Mouse (Mus musculus): Measurements from ENCODE around the gene Ptprb. TPM values are rescaled to one million over a fixed set of nuclear protein-coding genes. Genes with fewer than 3 reads are reported as not detected.

Ptprb gene
- polyA plus RNA-seq, 1 experiment from 2014 or later = 8.3 TPM

GRCm38 (mm10) chr10:116304355-116304754 lies 29.0 kb downstream of the Ptprb start:
- WGBS (ENCODE audit: insufficient replicate concordance) = 83% methylated on average over 4 of the region's 4 CpGs
- no peak for ATAC-seq (replicated peaks; ENCODE audit: insufficient number of reproducible peaks, low FRiP score, low TSS enrichment)

GRCm38 (mm10) chr10:116309460-116309859 lies 34.1 kb downstream of the Ptprb start:
- ATAC-seq (replicated peaks; ENCODE audit: insufficient number of reproducible peaks, low FRiP score, low TSS enrichment) = no peak
- H3K27me3 ChIP-seq (ENCODE audit: control insufficient read depth, insufficient read depth, low read length) = no peaks in the 10 kb centered on the region
- WGBS (ENCODE audit: insufficient replicate concordance) = 80% methylated on average over 2 of the region's 2 CpGs
- H3K4me3 ChIP-seq (ENCODE audit: low read depth, low read length) = no peak overlapping the region
- no peaks in the 10 kb centered on the region for H3K36me3 ChIP-seq (ENCODE audit: control insufficient read depth, insufficient read depth, low read length)
- no peak overlapping the region for H3K27ac ChIP-seq (ENCODE audit: low read depth, low read length)
- H3K9me3 ChIP-seq (replicated peaks; ENCODE audit: control insufficient read depth, low read length) = no peaks in the 10 kb centered on the region
- H3K9ac ChIP-seq (ENCODE audit: low read depth, low read length) = no peak overlapping the region
- no peak overlapping the region for H3K4me2 ChIP-seq
- H3K4me1 ChIP-seq (ENCODE audit: control insufficient read depth, insufficient read depth, low read length) = peaks cover 6% of the 10 kb centered on the region

More at GRCm38 (mm10) chr10:116304355-116304754, 29.0 kb downstream of the Ptprb start:
- H3K9me3 ChIP-seq (replicated peaks; ENCODE audit: control insufficient read depth, low read length) = no peaks in the 10 kb centered on the region
- H3K4me3 ChIP-seq (ENCODE audit: low read depth, low read length) = no peak overlapping the region
- no peak overlapping the region for H3K4me2 ChIP-seq
- H3K4me1 ChIP-seq (ENCODE audit: control insufficient read depth, insufficient read depth, low read length) = peaks cover 7% of the 10 kb centered on the region
- H3K36me3 ChIP-seq (ENCODE audit: control insufficient read depth, insufficient read depth, low read length) = no peaks in the 10 kb centered on the region
- H3K27me3 ChIP-seq (ENCODE audit: control insufficient read depth, insufficient read depth, low read length) = peaks cover 10% of the 10 kb centered on the region
- H3K9ac ChIP-seq (ENCODE audit: low read depth, low read length) = no peak overlapping the region
- no peak overlapping the region for H3K27ac ChIP-seq (ENCODE audit: low read depth, low read length)

GRCm38 (mm10) chr10:116310516-116311210 lies 35.3 kb downstream of the Ptprb start:
- WGBS (ENCODE audit: insufficient replicate concordance) = 28% methylated on average over 11 of the region's 11 CpGs
- Histone ChIP-seq H3K4me2 (no peak overlapping the region), H3K27ac (ENCODE audit: low read depth, low read length) (no peak overlapping the region), H3K9me3 (replicated peaks; ENCODE audit: control insufficient read depth, low read length) (no peaks in the 10 kb centered on the region), H3K4me3 (ENCODE audit: low read depth, low read length) (no peak overlapping the region), H3K9ac (ENCODE audit: low read depth, low read length) (no peak overlapping the region), H3K4me1 (ENCODE audit: control insufficient read depth, insufficient read depth, low read length) (peaks cover 6% of the 10 kb centered on the region), H3K27me3 (ENCODE audit: control insufficient read depth, insufficient read depth, low read length) (no peaks in the 10 kb centered on the region), H3K36me3 (ENCODE audit: control insufficient read depth, insufficient read depth, low read length) (no peaks in the 10 kb centered on the region)
- ATAC-seq (replicated peaks; ENCODE audit: insufficient number of reproducible peaks, low FRiP score, low TSS enrichment) = no peak

- H3K27ac ChIP-seq (ENCODE audit: low read depth, low read length) = no peak overlapping the region
- no peaks in the 10 kb centered on the region for H3K9me3 ChIP-seq (replicated peaks; ENCODE audit: control insufficient read depth, low read length)
- H3K4me1 ChIP-seq (ENCODE audit: control insufficient read depth, insufficient read depth, low read length) = no peaks in the 10 kb centered on the region
- no peaks in the 10 kb centered on the region for H3K36me3 ChIP-seq (ENCODE audit: control insufficient read depth, insufficient read depth, low read length)
- no peak overlapping the region for H3K4me3 ChIP-seq (ENCODE audit: low read depth, low read length)
- no peak overlapping the region for H3K9ac ChIP-seq (ENCODE audit: low read depth, low read length)
- 19% methylated on average over 12 of the region's 12 CpGs for WGBS (ENCODE audit: insufficient replicate concordance)
- no peak for ATAC-seq (replicated peaks; ENCODE audit: insufficient number of reproducible peaks, low FRiP score, low TSS enrichment)
- H3K4me2 ChIP-seq = no peak overlapping the region
- no peaks in the 10 kb centered on the region for H3K27me3 ChIP-seq (ENCODE audit: control insufficient read depth, insufficient read depth, low read length)
These were observed 43.9 kb downstream of the Ptprb start for GRCm38 (mm10) chr10:116319246-116319645.

- WGBS (ENCODE audit: insufficient replicate concordance) = 79% methylated on average over 5 of the region's 5 CpGs
- no peaks in the 10 kb centered on the region for H3K27me3 ChIP-seq (ENCODE audit: control insufficient read depth, insufficient read depth, low read length)
- no peak for ATAC-seq (replicated peaks; ENCODE audit: insufficient number of reproducible peaks, low FRiP score, low TSS enrichment)
These were observed 53.8 kb downstream of the Ptprb start for GRCm38 (mm10) chr10:116329086-116329485.

GRCm38 (mm10) chr10:116330458-116330857 lies 55.1 kb downstream of the Ptprb start:
- Histone ChIP-seq H3K4me2 (peak overlapping the region; percentile 73), H3K36me3 (ENCODE audit: control insufficient read depth, insufficient read depth, low read length) (no peaks in the 10 kb centered on the region), H3K4me3 (ENCODE audit: low read depth, low read length) (peak overlapping the region; percentile 31), H3K4me1 (ENCODE audit: control insufficient read depth, insufficient read depth, low read length) (no peaks in the 10 kb centered on the region; the same call in 1 of the 2 replicates), H3K9me3 (replicated peaks; ENCODE audit: control insufficient read depth, low read length) (no peaks in the 10 kb centered on the region), H3K27me3 (ENCODE audit: control insufficient read depth, insufficient read depth, low read length) (no peaks in the 10 kb centered on the region), H3K27ac (ENCODE audit: low read depth, low read length) (no peak overlapping the region), H3K9ac (ENCODE audit: low read depth, low read length) (no peak overlapping the region)
- 17% methylated on average over 5 of the region's 5 CpGs for WGBS (ENCODE audit: insufficient replicate concordance)
- ATAC-seq (replicated peaks; ENCODE audit: insufficient number of reproducible peaks, low FRiP score, low TSS enrichment) = no peak

More at GRCm38 (mm10) chr10:116329086-116329485, 53.8 kb downstream of the Ptprb start:
- Histone ChIP-seq H3K9ac (ENCODE audit: low read depth, low read length) (no peak overlapping the region), H3K36me3 (ENCODE audit: control insufficient read depth, insufficient read depth, low read length) (no peaks in the 10 kb centered on the region), H3K4me1 (ENCODE audit: control insufficient read depth, insufficient read depth, low read length) (no peaks in the 10 kb centered on the region; the same call in 1 of the 2 replicates), H3K9me3 (replicated peaks; ENCODE audit: control insufficient read depth, low read length) (no peaks in the 10 kb centered on the region), H3K27ac (ENCODE audit: low read depth, low read length) (no peak overlapping the region), H3K4me2 (no peak overlapping the region), H3K4me3 (ENCODE audit: low read depth, low read length) (no peak overlapping the region)

GRCm38 (mm10) chr10:116330961-116331510 lies 55.7 kb downstream of the Ptprb start:
- no peaks in the 10 kb centered on the region for H3K27me3 ChIP-seq (ENCODE audit: control insufficient read depth, insufficient read depth, low read length)
- WGBS (ENCODE audit: insufficient replicate concordance) = 20% methylated on average over 23 of the region's 23 CpGs
- peak overlapping the region; percentile 73 for H3K4me2 ChIP-seq
- no peaks in the 10 kb centered on the region for H3K9me3 ChIP-seq (replicated peaks; ENCODE audit: control insufficient read depth, low read length)
- no peaks in the 10 kb centered on the region for H3K36me3 ChIP-seq (ENCODE audit: control insufficient read depth, insufficient read depth, low read length)
- H3K4me1 ChIP-seq (ENCODE audit: control insufficient read depth, insufficient read depth, low read length) = no peaks in the 10 kb centered on the region; the same call in 1 of the 2 replicates
- 0 out of 2 replicates have a peak overlapping the region, but pooled peaks have one; percentile 49 for H3K9ac ChIP-seq (ENCODE audit: low read depth, low read length)
- peak overlapping the region; percentile 31 for H3K4me3 ChIP-seq (ENCODE audit: low read depth, low read length)
- no peak for ATAC-seq (replicated peaks; ENCODE audit: insufficient number of reproducible peaks, low FRiP score, low TSS enrichment)
- no peak overlapping the region for H3K27ac ChIP-seq (ENCODE audit: low read depth, low read length)

- WGBS (ENCODE audit: insufficient replicate concordance) = 77% methylated on average over 16 of the region's 16 CpGs
- H3K9ac ChIP-seq (ENCODE audit: low read depth, low read length) = no peak overlapping the region
- H3K27me3 ChIP-seq (ENCODE audit: control insufficient read depth, insufficient read depth, low read length) = no peaks in the 10 kb centered on the region
- H3K36me3 ChIP-seq (ENCODE audit: control insufficient read depth, insufficient read depth, low read length) = no peaks in the 10 kb centered on the region
- no peaks in the 10 kb centered on the region; the same call in 1 of the 2 replicates for H3K4me1 ChIP-seq (ENCODE audit: control insufficient read depth, insufficient read depth, low read length)
- no peak overlapping the region for H3K4me2 ChIP-seq
- no peak overlapping the region for H3K27ac ChIP-seq (ENCODE audit: low read depth, low read length)
- no peaks in the 10 kb centered on the region for H3K9me3 ChIP-seq (replicated peaks; ENCODE audit: control insufficient read depth, low read length)
- no peak overlapping the region for H3K4me3 ChIP-seq (ENCODE audit: low read depth, low read length)
- ATAC-seq (replicated peaks; ENCODE audit: insufficient number of reproducible peaks, low FRiP score, low TSS enrichment) = no peak
These were observed 58.3 kb downstream of the Ptprb start for GRCm38 (mm10) chr10:116333666-116334065.

Data from heart, embryonic 11.5 days (tissue).